Mouse (Mus musculus) ovary, postnatal 14 days (tissue): ENCODE measurements around the gene Large1.
"Not testable (repeated sequence)": the region's sequence is repeated elsewhere in the genome, so short reads cannot be mapped to it uniquely, and the experiment has no call there.

Experiments used
- DNase-seq: peaks from one replicate; pipeline ENCODE4 v3.0.0; 2022; ENCODE audit warnings: low spot score

Gene Large1

GRCm38 (mm10) chr8:73017601-73018000 is 335.7 kb downstream of the Large1 start:
- DNase-seq: no peak

GRCm38 (mm10) chr8:73016303-73016702 is 337.0 kb downstream of the Large1 start:
- no peak for DNase-seq

- DNase-seq: no peak
Observed at GRCm38 (mm10) chr8:73007489-73007888, 345.9 kb downstream of the Large1 start.

GRCm38 (mm10) chr8:73003858-73004257 is 349.5 kb downstream of the Large1 start:
- DNase-seq: no peak

- DNase-seq: no peak
Observed at GRCm38 (mm10) chr8:72993831-72994230, 359.5 kb downstream of the Large1 start.

GRCm38 (mm10) chr8:72990425-72990824 is 362.9 kb downstream of the Large1 start:
- no peak for DNase-seq

- DNase-seq: no peak
Observed at GRCm38 (mm10) chr8:72982832-72983231, 370.5 kb downstream of the Large1 start.

- DNase-seq: no peak
Observed at GRCm38 (mm10) chr8:72955074-72955473, 398.3 kb downstream of the Large1 start.

GRCm38 (mm10) chr8:72941393-72941792 is 411.9 kb downstream of the Large1 start:
- DNase-seq: not testable (repeated sequence)

GRCm38 (mm10) chr8:72919182-72919902 is 434.0 kb downstream of the Large1 start:
- no peak for DNase-seq

- DNase-seq: no peak
Observed at GRCm38 (mm10) chr8:72905491-72905890, 447.8 kb downstream of the Large1 start.

GRCm38 (mm10) chr8:72901591-72901990 is 451.7 kb downstream of the Large1 start:
- DNase-seq: no peak

- no peak for DNase-seq
Observed at GRCm38 (mm10) chr8:72899321-72899720, 454.0 kb downstream of the Large1 start.

GRCm38 (mm10) chr8:72883033-72883432 is 470.3 kb downstream of the Large1 start:
- DNase-seq: no peak

- no peak for DNase-seq
Observed at GRCm38 (mm10) chr8:72873411-72873810, 479.9 kb downstream of the Large1 start.

GRCm38 (mm10) chr8:72846881-72847280 is 506.5 kb downstream of the Large1 start:
- DNase-seq: no peak

GRCm38 (mm10) chr8:72835863-72836262 is 517.5 kb downstream of the Large1 start:
- no peak for DNase-seq

GRCm38 (mm10) chr8:72833112-72833511 is 520.2 kb downstream of the Large1 start:
- no peak for DNase-seq

GRCm38 (mm10) chr8:72832371-72832770 is 521.0 kb downstream of the Large1 start:
- no peak for DNase-seq

- no peak for DNase-seq
Observed at GRCm38 (mm10) chr8:72817655-72818349, 535.5 kb downstream of the Large1 start.

- DNase-seq: no peak
Observed at GRCm38 (mm10) chr8:72816679-72817078, 536.7 kb downstream of the Large1 start.

- DNase-seq: no peak
Observed at GRCm38 (mm10) chr8:72815681-72816080, 537.7 kb downstream of the Large1 start.

GRCm38 (mm10) chr8:72812690-72813089 is 540.6 kb downstream of the Large1 start:
- no peak for DNase-seq

- no peak for DNase-seq
Observed at GRCm38 (mm10) chr8:72801583-72801982, 551.8 kb downstream of the Large1 start.
